Mouse (Mus musculus) thymus, adult 18-20 months (tissue): Measurements from ENCODE around the gene Prkch.

ENCODE experiments used
- DNase-seq, 2 experiments: peaks; one replicate each; pipeline ENCODE4 v3.0.0; 2022; ENCODE audit warnings: mixed read lengths in 2 of 2

Gene Prkch

GRCm38 (mm10) chr12:73764649-73765525 lies 180.3 kb downstream of the Prkch start:
- no peak for DNase-seq

DNA sequence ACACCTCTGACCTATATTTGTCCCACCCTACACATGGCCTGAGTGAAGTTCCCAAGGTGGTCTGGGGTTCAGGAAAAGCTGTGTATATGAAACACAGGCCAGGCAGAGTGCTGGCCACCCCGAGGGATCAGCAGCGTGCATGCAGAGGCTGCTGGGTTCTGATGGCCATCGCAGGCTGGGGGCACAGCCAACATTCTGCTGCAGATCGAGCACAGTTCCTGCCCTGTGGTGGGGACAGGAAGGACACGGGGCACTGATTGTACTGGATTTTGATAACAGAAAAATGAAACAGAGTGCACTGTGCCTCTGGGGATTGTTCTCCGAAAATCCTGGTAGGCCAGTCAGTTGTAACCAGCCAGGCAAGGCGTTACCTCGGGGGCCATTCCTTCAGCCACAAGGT lies 181.6 kb downstream of the Prkch start:
- no peak for DNase-seq

DNA sequence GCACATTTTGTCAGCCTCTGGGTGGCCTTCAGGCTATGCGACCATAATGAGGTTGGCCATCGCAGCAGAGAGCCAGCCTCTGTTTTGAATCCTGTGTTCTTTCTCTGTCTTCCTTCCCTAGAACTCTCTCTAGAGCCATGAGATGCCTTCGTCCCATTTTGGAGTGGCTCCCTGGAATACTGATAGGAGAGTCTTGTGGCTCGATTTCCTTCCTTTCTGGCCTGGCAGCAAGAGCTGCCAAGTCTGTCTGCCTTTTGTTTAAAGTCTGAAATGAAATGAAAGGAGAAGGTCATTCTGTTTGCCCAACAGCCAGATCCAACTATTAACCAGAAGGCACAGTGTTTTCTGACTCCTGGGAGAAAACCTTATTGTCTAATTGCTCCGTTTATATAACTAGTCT lies 184.2 kb downstream of the Prkch start:
- DNase-seq = no peak

DNA sequence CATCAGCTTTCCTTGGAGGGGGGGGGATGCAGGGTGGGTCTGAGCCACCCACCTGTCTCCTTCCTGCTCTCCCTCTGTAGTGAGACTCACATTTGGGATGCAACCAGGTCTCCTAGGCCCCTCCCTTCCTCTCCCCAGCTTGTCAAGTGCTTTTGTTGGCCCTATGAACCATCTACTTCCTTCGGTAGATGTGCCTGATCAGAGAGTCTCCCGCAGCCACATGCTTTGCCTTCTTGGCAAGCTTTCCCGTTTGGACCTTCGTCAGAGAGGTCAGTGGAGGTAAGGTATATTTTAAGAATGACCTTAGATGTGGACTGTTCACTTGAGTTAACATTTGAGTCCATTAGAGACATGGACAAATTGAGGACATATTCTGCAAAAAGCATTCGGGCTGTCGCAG lies 184.9 kb downstream of the Prkch start:
- no peak for DNase-seq

- no peak for DNase-seq
These were observed 186.2 kb downstream of the Prkch start for GRCm38 (mm10) chr12:73770771-73771170.

- DNase-seq = no peak
These were observed 190.3 kb downstream of the Prkch start for GRCm38 (mm10) chr12:73774793-73775385.

DNA sequence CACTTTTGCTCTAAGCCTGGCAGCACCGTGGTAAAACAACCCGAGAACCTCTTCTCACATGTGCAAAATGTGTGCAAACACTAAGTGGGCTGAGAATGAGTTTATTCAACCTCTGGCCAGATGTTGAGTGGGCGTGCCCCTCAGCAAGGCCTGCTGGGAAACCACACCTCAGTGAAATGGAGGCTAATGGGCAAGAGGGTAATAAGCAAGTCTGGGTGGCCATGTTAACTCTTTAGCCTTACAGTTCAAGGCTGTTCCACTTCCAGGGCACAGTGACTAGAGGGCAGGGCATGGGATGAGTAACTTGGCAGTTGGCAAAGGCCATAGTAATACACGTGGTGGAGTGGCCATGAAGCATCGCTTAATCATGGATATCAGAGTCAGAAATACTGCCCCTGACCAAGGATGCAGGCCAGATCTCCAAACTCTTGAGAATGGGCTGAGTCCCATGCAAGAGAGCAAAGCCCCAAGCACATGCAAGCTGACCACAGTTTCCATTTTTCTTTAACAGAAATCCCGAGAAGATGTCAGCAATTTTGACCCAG lies 191.9 kb downstream of the Prkch start:
- DNase-seq = no peak

- no peak for DNase-seq
These were observed 193.1 kb downstream of the Prkch start for GRCm38 (mm10) chr12:73777673-73778072.

- DNase-seq = peak; percentile 59 to 65
These were observed 195.0 kb downstream of the Prkch start for GRCm38 (mm10) chr12:73779332-73780231.

DNA sequence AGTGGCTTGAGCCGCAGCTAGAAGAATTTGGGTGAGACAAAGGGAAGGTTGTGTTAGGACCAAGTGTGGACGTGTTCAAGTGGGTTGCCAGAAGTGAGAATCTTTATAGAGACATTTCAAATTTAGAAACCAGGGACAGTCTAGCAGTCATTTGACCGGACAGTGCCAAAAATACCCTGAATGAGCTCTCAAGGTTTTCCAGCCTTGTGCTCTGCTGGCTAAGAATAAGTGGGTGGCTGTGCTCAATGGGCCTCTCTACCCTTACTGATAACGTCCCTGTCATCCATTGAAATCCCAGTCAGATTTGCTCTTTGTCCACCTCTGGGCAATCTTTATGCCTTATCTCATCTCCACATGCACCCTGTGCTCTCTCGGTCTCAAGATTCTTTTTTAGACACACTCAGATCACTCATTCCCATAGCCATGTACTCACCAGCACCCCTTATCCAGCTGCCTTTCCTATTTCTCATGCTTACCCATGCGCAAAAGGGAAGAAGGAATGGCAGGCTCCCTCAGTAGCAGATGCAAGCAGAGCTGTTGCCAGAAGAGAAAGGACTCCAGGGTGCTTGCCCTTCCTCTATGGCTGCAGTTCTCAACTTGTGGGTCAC lies 196.9 kb downstream of the Prkch start:
- no peak for DNase-seq

DNA sequence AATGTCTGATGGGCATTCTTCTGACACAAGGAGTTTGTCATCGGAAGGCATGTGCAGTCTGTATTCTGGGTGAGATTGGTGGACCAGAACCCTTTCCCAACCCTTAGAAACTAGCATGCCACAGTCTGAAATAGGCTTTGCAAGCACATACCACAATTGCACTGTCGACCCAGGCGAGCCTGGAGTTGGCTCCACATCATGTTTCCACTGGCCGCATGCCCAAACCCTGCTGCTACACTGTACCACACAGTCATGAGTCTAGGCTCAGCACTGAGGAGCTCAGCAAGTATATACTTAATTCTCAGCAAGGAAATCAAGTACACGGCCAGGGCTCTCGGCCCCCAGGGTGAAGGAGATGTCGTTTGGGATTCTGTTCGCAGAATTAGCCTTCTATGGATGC lies 202.3 kb downstream of the Prkch start:
- no peak for DNase-seq

- no peak for DNase-seq
These were observed 204.3 kb downstream of the Prkch start for GRCm38 (mm10) chr12:73788850-73789249.

DNA sequence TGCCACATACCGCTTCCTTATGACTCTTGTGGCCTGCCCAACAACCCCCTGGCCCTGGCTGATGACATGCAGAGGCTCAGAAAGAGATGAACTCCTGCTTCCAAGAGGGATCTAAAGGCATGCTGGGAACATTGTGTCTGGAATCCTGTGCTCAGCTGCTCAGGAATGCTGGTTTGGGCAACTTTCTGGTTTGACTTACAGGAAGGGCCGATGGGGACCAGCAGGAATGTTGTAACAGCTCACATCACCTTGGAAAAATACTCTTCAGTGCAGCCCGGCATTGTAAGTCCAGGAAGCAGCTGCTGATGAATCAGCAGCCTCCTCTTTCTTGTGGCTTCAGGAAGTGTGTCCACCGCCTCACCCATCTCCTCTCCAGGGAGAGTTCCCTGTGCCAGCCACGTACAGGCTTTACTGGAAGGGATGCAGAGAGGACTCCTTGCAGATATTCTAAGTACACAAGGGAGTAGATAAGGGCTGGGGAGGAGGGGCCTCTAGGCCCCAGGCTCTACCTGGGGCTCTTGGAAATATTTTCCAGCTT lies 206.0 kb downstream of the Prkch start:
- DNase-seq = no peak

- DNase-seq = no peak
These were observed 208.6 kb downstream of the Prkch start for GRCm38 (mm10) chr12:73793216-73793615.

- DNase-seq = no peak
These were observed 209.1 kb downstream of the Prkch start for GRCm38 (mm10) chr12:73793744-73794143.

- DNase-seq = peak; percentile 42 to 52
These were observed 209.7 kb downstream of the Prkch start for GRCm38 (mm10) chr12:73794151-73794883.

DNA sequence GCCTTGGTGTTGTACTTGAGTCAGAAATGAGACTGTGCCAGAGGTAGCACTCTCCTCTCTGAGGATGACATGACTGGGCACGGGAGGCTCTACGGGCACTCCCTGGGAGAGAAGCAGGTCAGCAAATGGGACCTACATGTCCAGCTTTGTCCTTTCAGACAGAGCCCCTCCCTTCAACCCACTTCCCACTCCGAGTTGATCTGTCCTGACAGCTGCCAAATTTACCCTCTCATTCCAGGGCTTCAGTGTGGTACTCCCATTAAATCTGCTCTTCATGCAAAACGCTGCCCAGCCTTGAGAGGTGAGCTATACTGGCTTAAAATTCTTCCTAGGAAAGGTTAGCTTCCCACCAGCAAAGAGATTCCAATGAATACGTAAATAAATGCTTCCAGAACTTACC lies 215.1 kb downstream of the Prkch start:
- DNase-seq = no peak

DNA sequence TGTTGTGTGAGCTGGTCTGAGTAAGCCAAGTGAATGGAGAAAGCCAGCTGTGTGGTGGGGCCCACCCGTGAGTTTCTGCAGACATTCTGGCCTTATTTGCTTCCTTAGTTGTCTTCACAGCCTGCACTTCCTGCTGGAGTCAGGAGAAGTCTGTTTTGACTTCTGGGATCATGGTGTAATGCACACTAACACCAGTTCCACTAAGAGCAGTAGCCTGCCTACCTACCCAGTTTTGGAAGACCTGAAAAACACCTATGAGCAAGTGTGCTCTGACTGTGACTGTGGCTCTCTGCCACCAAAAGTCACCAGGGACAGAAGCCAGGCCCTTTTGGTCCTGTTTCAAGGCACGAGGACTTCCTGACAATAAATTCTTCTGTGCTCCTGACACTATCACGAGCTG lies 216.3 kb downstream of the Prkch start:
- no peak for DNase-seq

- no peak for DNase-seq
These were observed 217.2 kb downstream of the Prkch start for GRCm38 (mm10) chr12:73801845-73802244.

GRCm38 (mm10) chr12:73802379-73803057 lies 217.9 kb downstream of the Prkch start:
- DNase-seq = no peak

DNA sequence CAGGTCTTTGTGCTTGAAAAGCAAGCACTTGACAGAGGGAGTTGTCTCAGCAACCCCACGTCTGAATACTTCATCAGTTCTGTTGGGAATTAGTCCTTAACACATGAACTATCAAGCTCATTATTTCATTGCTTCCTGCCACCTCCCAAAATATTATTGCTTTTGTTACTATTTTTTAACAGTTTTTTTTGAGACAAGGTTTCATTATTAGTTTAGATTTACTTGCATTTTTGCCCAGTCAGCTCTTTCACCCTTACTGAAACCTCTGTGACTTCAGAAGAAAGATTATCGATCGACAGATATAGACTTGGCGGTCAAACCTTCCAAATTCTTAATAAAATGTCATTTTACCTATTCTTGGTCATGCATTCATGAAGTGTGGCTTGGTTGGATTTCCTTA lies 219.3 kb downstream of the Prkch start:
- DNase-seq = no peak
